Mouse (Mus musculus) layer of hippocampus, postnatal 14 days (tissue): Measurements from ENCODE around the gene Islr2. TPM values are rescaled to one million over a fixed set of nuclear protein-coding genes. Genes with fewer than 3 reads are reported as not detected.

Source experiments
- DNase-seq, 2 experiments: peaks; one replicate each; pipeline ENCODE4 v3.0.0; 2021 to 2022; ENCODE audit warnings: low spot score in 2 of 2, mixed read lengths in 1 of 2
- microRNA-seq, 2 experiments: library from miRNA; unstranded; fragments of <30 nt; microRNA quantifications; one replicate each; pipeline ENCODE4 v1.2.0; 2021
- total RNA-seq, 2 experiments: library from RNA; stranded (reverse); gene quantifications; 2 replicates each; pipeline ENCODE4 v1.2.3; 2021

Islr2 gene
- total RNA-seq, 2 experiments from 2014 or later = 193 to 208 TPM

- no peak for DNase-seq
Measured at GRCm38 (mm10) chr9:58156819-58157560, 47.1 kb downstream of the Islr2 start.

GRCm38 (mm10) chr9:58155366-58155765 is 48.8 kb downstream of the Islr2 start:
- DNase-seq = no peak

- DNase-seq = no peak
Measured at GRCm38 (mm10) chr9:58153095-58153494, 51.0 kb downstream of the Islr2 start.

- DNase-seq = no peak
Measured at GRCm38 (mm10) chr9:58150733-58151361, 53.3 kb downstream of the Islr2 start.

- DNase-seq = no peak
Measured at GRCm38 (mm10) chr9:58148806-58149205, 55.3 kb downstream of the Islr2 start.

Small RNA genes within 50 kb of the gene (microRNA-seq; reads per million reads assigned to microRNA genes)
- 0 reads per million in 2 experiments for gene Mir6385

Other genes starting within 250 kb of the Islr2 start
- gene Cyp11a1, start 197.9 kb downstream of the Islr2 start, total RNA-seq = 1 to 10 TPM; 1.1 to 2.4 TPM
- gene Stra6, start 140.5 kb downstream of the Islr2 start, total RNA-seq = 10 to 100 TPM in 1 of 2 experiments, 1 to 10 TPM in 1; 6.3 to 10.8 TPM
- gene Ccdc33, start 85.5 kb downstream of the Islr2 start, total RNA-seq = 1 to 10 TPM in 1 of 2 experiments, under 1 TPM in 1; 0.64 to 1.7 TPM
- gene Islr, start within 50 bp of the Islr2 start, total RNA-seq = 10 to 100 TPM; 10.8 to 15.5 TPM
- 1 to 10 TPM; 8.5 to 9.8 TPM for gene Pml, start 45.5 kb upstream of the Islr2 start, total RNA-seq
- 10 to 100 TPM; 78.5 to 79.8 TPM for gene Stoml1, start 48.8 kb upstream of the Islr2 start, total RNA-seq
- gene Loxl1, start 108.9 kb upstream of the Islr2 start, total RNA-seq = 1 to 10 TPM; 3.6 to 6.2 TPM
- gene Tbc1d21, start 166.1 kb upstream of the Islr2 start, total RNA-seq = not detected